Mouse (Mus musculus) forebrain, embryonic 16.5 days (tissue): ENCODE measurements around the gene Map2k2. TPM values are rescaled to one million over a fixed set of nuclear protein-coding genes. Genes with fewer than 3 reads are reported as not detected.
"Not testable (repeated sequence)": the region's sequence is repeated elsewhere in the genome, so short reads cannot be mapped to it uniquely, and the experiment has no call there.

ENCODE experiments used
- ATAC-seq: fragments of 200-750 bp; cut with Nextera tagmentation; 2 replicates; pipeline ENCODE4 v1.8.0; 2017; ENCODE audit warnings: mild to moderate bottlenecking, moderate library complexity
- H3K27ac ChIP-seq: fragments of 300-500 bp; sonication (generic); 2 replicates; pipeline ENCODE4 v1.5.1; 2014; ENCODE audit warnings: low read length, control low read depth
- H3K27me3 ChIP-seq: fragments of 300-500 bp; sonication (generic); replicated peaks from 2 replicates; pipeline ENCODE4 v1.6.1; 2014; ENCODE audit warnings: low read length; ENCODE audit not compliant: control insufficient read depth, insufficient read depth
- H3K36me3 ChIP-seq: fragments of 300-500 bp; sonication (generic); 2 replicates; pipeline ENCODE4 v1.6.1; 2014; ENCODE audit not compliant: control insufficient read depth, insufficient read depth
- H3K4me1 ChIP-seq: fragments of 300-500 bp; sonication (generic); replicated peaks from 2 replicates; pipeline ENCODE4 v1.6.1; 2014; ENCODE audit warnings: low read length; ENCODE audit not compliant: control insufficient read depth, insufficient read depth
- H3K4me2 ChIP-seq: fragments of 300-500 bp; sonication (generic); 2 replicates; pipeline ENCODE4 v1.6.1; 2014; ENCODE audit warnings: mild to moderate bottlenecking, low read length, control low read depth
- H3K4me3 ChIP-seq: fragments of 300-500 bp; sonication (generic); replicated peaks from 2 replicates; pipeline ENCODE4 v1.5.1; 2014; ENCODE audit warnings: mild to moderate bottlenecking, low read length, control low read depth
- H3K9ac ChIP-seq: fragments of 300-500 bp; sonication (generic); replicated peaks from 2 replicates; pipeline ENCODE4 v1.6.1; 2014; ENCODE audit warnings: low read depth, low read length, control low read depth
- H3K9me3 ChIP-seq: fragments of 300-500 bp; sonication (generic); 2 replicates; pipeline ENCODE4 v1.6.1; 2016; ENCODE audit warnings: low read length; ENCODE audit not compliant: control insufficient read depth
- WGBS: fragments of 180-500 bp; shearing (Covaris S2); extraction: QIAGEN DNeasy Blood & Tissue Kit; methylation state at CpG from one replicate; pipeline ENCODE4 v1.1.7; 2014; 5-methylcytosine and 5-hydroxymethylcytosine counted together
- polyA plus RNA-seq: library from polyadenylated mRNA; unstranded; fragments of >200 nt; fragmentation: Nextera tagmentation; extraction: Ambion mirVana; gene quantifications from 2 replicates; pipeline ENCODE4 v1.2.1, GENCODE M21; 2015

The Map2k2 gene
- polyA plus RNA-seq, 1 experiment from 2014 or later = 210 TPM

- no peaks in the 10 kb centered on the region for H3K27me3 ChIP-seq
- peaks cover 2% of the 10 kb centered on the region; the same call in 1 of the 2 replicates for H3K36me3 ChIP-seq
- H3K4me2 ChIP-seq = peak overlapping the region; percentile 63
- peaks cover 24% of the 10 kb centered on the region for H3K4me1 ChIP-seq
- ATAC-seq = peak; percentile 54
- H3K4me3 ChIP-seq = peak overlapping the region; percentile 56
- H3K27ac ChIP-seq = peak overlapping the region; percentile 61
- no peaks in the 10 kb centered on the region for H3K9me3 ChIP-seq
- 3% methylated on average over 29 of the region's 29 CpGs for WGBS
- H3K9ac ChIP-seq = peak overlapping the region; percentile 59
Measured at GRCm38 (mm10) chr10:81168521-81169244, 63.0 kb downstream of the Map2k2 start.

- H3K27ac ChIP-seq, ATAC-seq, H3K36me3 ChIP-seq, H3K9me3 ChIP-seq, H3K27me3 ChIP-seq, H3K4me3 ChIP-seq, H3K9ac ChIP-seq, H3K4me2 ChIP-seq: not testable (repeated sequence)
- peaks cover 32% of the 10 kb centered on the region for H3K4me1 ChIP-seq
- WGBS = 39% methylated on average over 10 of the region's 14 CpGs
Measured at GRCm38 (mm10) chr10:81169411-81169900, 63.7 kb downstream of the Map2k2 start.

GRCm38 (mm10) chr10:81173132-81173531, 67.4 kb downstream of the Map2k2 start:
- Histone ChIP-seq H3K4me3 (peak overlapping the region; percentile 11), H3K27me3 (no peaks in the 10 kb centered on the region), H3K9me3 (no peaks in the 10 kb centered on the region), H3K9ac (peak overlapping the region; percentile 40), H3K4me1 (peaks cover 46% of the 10 kb centered on the region), H3K36me3 (peaks cover under 1% of the 10 kb centered on the region), H3K27ac (peak overlapping the region; percentile 94), H3K4me2 (peak overlapping the region; percentile 45)
- 4% methylated on average over 21 of the region's 21 CpGs for whole genome bisulfite sequencing
- ATAC-seq = peak; percentile 21

- Histone ChIP-seq H3K4me3 (peak overlapping the region; percentile 42), H3K4me1 (peaks cover 40% of the 10 kb centered on the region), H3K9me3 (no peaks in the 10 kb centered on the region), H3K27me3 (no peaks in the 10 kb centered on the region), H3K9ac (peak overlapping the region; percentile 61), H3K4me2 (peak overlapping the region; percentile 66), H3K36me3 (peaks cover 16% of the 10 kb centered on the region), H3K27ac (peak overlapping the region; percentile 94)
- ATAC-seq = peak; percentile 66
- WGBS = under 1% methylated on average over 29 of the region's 29 CpGs
Measured at GRCm38 (mm10) chr10:81174617-81175344, 69.1 kb downstream of the Map2k2 start.

- Histone ChIP-seq H3K4me1 (peaks cover 40% of the 10 kb centered on the region), H3K9ac (peak overlapping the region; percentile 61), H3K4me3 (peak overlapping the region; percentile 42), H3K27ac (peak overlapping the region; percentile 94), H3K4me2 (peak overlapping the region; percentile 66), H3K36me3 (peaks cover 19% of the 10 kb centered on the region)
- WGBS = 4% methylated on average over 4 of the region's 4 CpGs
- H3K9me3 ChIP-seq, ATAC-seq, H3K27me3 ChIP-seq: not testable (repeated sequence)
Measured at GRCm38 (mm10) chr10:81175345-81175701, 69.6 kb downstream of the Map2k2 start.

- Histone ChIP-seq H3K9me3 (no peaks in the 10 kb centered on the region), H3K4me2 (peak overlapping the region; percentile 62), H3K4me1 (peaks cover 40% of the 10 kb centered on the region), H3K9ac (no peak overlapping the region; the same call in 1 of the 2 replicates), H3K27me3 (no peaks in the 10 kb centered on the region), H3K36me3 (peaks cover 24% of the 10 kb centered on the region), H3K4me3 (peak overlapping the region; percentile 54), H3K27ac (peak overlapping the region; percentile 94)
- no peak for ATAC-seq
- WGBS = 3% methylated on average over 13 of the region's 13 CpGs
Measured at GRCm38 (mm10) chr10:81175936-81176465, 70.3 kb downstream of the Map2k2 start.

- WGBS = 0% methylated on average over 77 of the region's 77 CpGs
Measured at GRCm38 (mm10) chr10:81176466-81177271, 71.0 kb downstream of the Map2k2 start, which contains the start of gene Eef2. TSS of gene Eef2 (plus strand) at chr10:81176631.

GRCm38 (mm10) chr10:81177491-81177925, 71.8 kb downstream of the Map2k2 start:
- Histone ChIP-seq H3K9me3 (no peaks in the 10 kb centered on the region), H3K4me1 (peaks cover 43% of the 10 kb centered on the region), H3K9ac (peak overlapping the region; percentile 66), H3K27me3 (no peaks in the 10 kb centered on the region), H3K27ac (no peak overlapping the region), H3K4me2 (peak overlapping the region; percentile 62), H3K4me3 (peak overlapping the region; percentile 54), H3K36me3 (peaks cover 31% of the 10 kb centered on the region)
- WGBS = 14% methylated on average over 16 of the region's 16 CpGs
- ATAC-seq = no peak

More at GRCm38 (mm10) chr10:81176466-81177271, 71.0 kb downstream of the Map2k2 start, which contains the start of gene Eef2:
- no peaks in the 10 kb centered on the region for H3K9me3 ChIP-seq
- H3K4me2 ChIP-seq = peak within 1 kb of the TSS; percentile 62
- peak; percentile 69 for ATAC-seq
- H3K9ac ChIP-seq = peak within 1 kb of the TSS; percentile 66
- peak within 1 kb of the TSS; percentile 94 for H3K27ac ChIP-seq
- peak within 1 kb of the TSS; percentile 54 for H3K4me3 ChIP-seq
- H3K27me3 ChIP-seq = no peaks in the 10 kb centered on the region
- H3K36me3 ChIP-seq = peaks cover 29% of the 10 kb centered on the region
- peaks cover 40% of the 10 kb centered on the region for H3K4me1 ChIP-seq
